Mouse (Mus musculus) ES-E14 (cell line): Measurements from ENCODE around the gene Hist1h2ap. TPM values are rescaled to one million over a fixed set of nuclear protein-coding genes. Genes with fewer than 3 reads are reported as not detected.
"Not testable (repeated sequence)": the region's sequence is repeated elsewhere in the genome, so short reads cannot be mapped to it uniquely, and the experiment has no call there.

Experiments used
- DNase-seq: peaks from one replicate; pipeline ENCODE4 v3.0.0-alpha.2; 2013; ENCODE audit warnings: low read depth, low spot score
- H3K27ac ChIP-seq: 2 replicates; pipeline ENCODE4 v1.5.1; 2012; ENCODE audit warnings: low read depth, mild to moderate bottlenecking, low read length, moderate library complexity, mixed read lengths; ENCODE audit not compliant: poor library complexity, insufficient read depth, severe bottlenecking
- H3K36me3 ChIP-seq: 2 replicates; pipeline ENCODE4 v1.6.1; 2012; ENCODE audit warnings: mild to moderate bottlenecking, low read length, moderate library complexity, mixed read lengths; ENCODE audit not compliant: control insufficient read depth, poor library complexity, insufficient read depth, severe bottlenecking
- H3K4me1 ChIP-seq, 2 experiments: fragments of 150-350 bp in 1 of 2; sonication (generic) in 1 of 2; 2 replicates each; pipeline ENCODE4 v1.6.1; 2012; ENCODE audit warnings: low read length in 2 of 2, mild to moderate bottlenecking in 1 of 2, mixed read lengths in 1 of 2; ENCODE audit not compliant: control insufficient read depth in 2 of 2, insufficient read depth in 2 of 2, poor library complexity in 1 of 2
- H3K4me3 ChIP-seq, 2 experiments: fragments of 150-350 bp in 1 of 2; sonication (generic) in 1 of 2; 2 replicates each; pipeline ENCODE4 v1.5.1; 2012; ENCODE audit warnings: low read length in 2 of 2, low read depth in 1 of 2, mild to moderate bottlenecking in 1 of 2, mixed read lengths in 1 of 2; ENCODE audit not compliant: insufficient read depth in 1 of 2, poor library complexity in 1 of 2, severe bottlenecking in 1 of 2
- H3K9ac ChIP-seq: 2 replicates; pipeline ENCODE4 v1.6.1; 2012; ENCODE audit warnings: low read depth, mild to moderate bottlenecking, low read length, mixed read lengths; ENCODE audit not compliant: poor library complexity, insufficient read depth, severe bottlenecking
- H3K9me3 ChIP-seq: fragments of 150-350 bp; sonication (generic); 2 replicates; pipeline ENCODE4 v1.6.1; 2012; ENCODE audit warnings: low read depth, mild to moderate bottlenecking, low read length; ENCODE audit not compliant: control insufficient read depth, insufficient read depth
- CHD2 ChIP-seq: IDR thresholded peaks from 2 replicates; pipeline ENCODE4 v1.6.1; 2014; ENCODE audit warnings: mild to moderate bottlenecking, low read depth, low read length, inconsistent platforms
- HCFC1 ChIP-seq: IDR thresholded peaks from 2 replicates; pipeline ENCODE4 v1.6.1; 2012; ENCODE audit warnings: low read length, inconsistent platforms, borderline replicate concordance; ENCODE audit not compliant: insufficient read depth
- MAFK ChIP-seq: IDR thresholded peaks from 2 replicates; pipeline ENCODE4 v1.6.1; 2014; ENCODE audit warnings: mild to moderate bottlenecking, low read depth, low read length, inconsistent platforms; ENCODE audit not compliant: insufficient read depth
- ZC3H11A ChIP-seq: IDR thresholded peaks from 2 replicates; pipeline ENCODE4 v1.6.1; 2012; ENCODE audit warnings: low read depth, mild to moderate bottlenecking, inconsistent platforms, low read length, borderline replicate concordance
- ZNF384 ChIP-seq: IDR thresholded peaks from 2 replicates; pipeline ENCODE4 v1.6.1; 2012; ENCODE audit warnings: low read depth, low read length, inconsistent platforms
- in situ Hi-C, 2 experiments: fragments of 600-800 bp; cut with MboI; formaldehyde crosslinking; loops; one replicate each; pipeline ENCODE4 v1.15.1; 2025; ENCODE audit warnings: low sequenced_read_pairs in 2 of 2, inconsistent platforms in 1 of 2; ENCODE audit not compliant: unreplicated experiment in 2 of 2
- total RNA-seq: library from RNA; depleted of rRNA; stranded (reverse); fragments of 300-350 nt; gene quantifications from 2 replicates; pipeline ENCODE4 v1.2.3, GENCODE M21; 2012; rRNA removed

Hist1h2ap gene
- total RNA-seq: 3,404 and 3,578 TPM in 2 replicates

DNA sequence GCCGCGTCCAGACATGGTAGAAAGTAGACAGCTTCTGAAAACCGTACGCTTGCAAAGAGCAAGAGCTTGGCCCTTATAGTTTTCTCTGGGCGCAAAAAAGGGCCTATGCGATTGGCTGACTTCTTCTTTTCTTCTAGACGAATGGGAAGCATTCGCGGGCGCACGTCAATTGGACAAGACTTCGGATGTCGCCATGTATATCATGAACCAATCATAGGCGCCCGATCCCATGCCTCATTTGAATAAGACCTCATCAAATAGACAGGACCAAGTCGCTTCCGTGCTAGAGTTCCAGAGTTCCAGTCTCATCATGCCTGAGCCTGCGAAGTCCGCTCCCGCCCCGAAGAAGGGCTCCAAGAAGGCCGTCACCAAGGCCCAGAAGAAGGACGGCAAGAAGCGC lies at the start of gene Hist1h2ap, which contains the start of gene Hist1h2br:
Gene Hist1h2ap, minus strand, starts transcription at position 47 of the 400 bp plus-strand sequence.
Gene Hist1h2br, plus strand, starts transcription at position 283 of the 400 bp plus-strand sequence.
- not testable (repeated sequence) for H3K4me3 ChIP-seq, H3K4me1 ChIP-seq, DNase-seq

DNA sequence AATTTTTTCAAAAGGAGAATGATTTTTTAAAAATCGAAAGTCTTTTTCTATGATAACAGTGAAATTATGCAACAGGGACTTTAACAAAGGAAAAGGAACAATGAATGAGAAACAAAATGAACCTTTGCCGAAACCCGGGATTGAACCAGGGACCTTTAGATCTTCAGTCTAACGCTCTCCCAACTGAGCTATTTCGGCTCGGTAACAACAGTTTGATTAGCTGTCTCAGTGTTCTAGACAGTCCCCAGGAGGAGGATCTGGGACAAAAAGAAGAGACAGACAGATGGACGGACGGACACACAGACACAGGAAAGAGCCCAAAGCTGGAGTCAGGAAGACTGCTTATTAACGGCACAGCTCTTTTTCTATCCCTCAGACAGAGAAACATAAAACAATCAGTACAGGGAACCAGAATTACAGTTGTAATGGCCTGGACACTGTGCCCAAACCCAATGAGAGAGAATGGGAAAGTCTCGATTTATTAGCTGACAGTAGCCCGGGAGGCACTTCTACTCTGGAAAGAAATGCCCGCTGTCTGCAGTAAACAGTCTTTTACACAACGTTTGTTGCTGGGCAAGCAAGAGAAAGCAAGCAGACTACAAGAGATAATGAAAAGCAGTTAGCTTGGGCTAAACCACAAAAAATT lies 49.6 kb upstream of the Hist1h2ap start:
- no peak overlapping the region for H3K27ac ChIP-seq
- TF ChIP-seq MAFK (peak; percentile 93), ZC3H11A (no peak), HCFC1 (no peak), CHD2 (no peak), ZNF384 (no peak)
- no peaks in the 10 kb centered on the region for H3K9me3 ChIP-seq
- H3K4me3 ChIP-seq: peak overlapping the region; percentile 78 to 88
- H3K4me1 ChIP-seq: peaks cover 0 to 3% of the 10 kb centered on the region in 2 experiments; a peak in 1 of 4 replicates
- peak; percentile 84 for DNase-seq
- in situ Hi-C loops: no loop called here
- H3K36me3 ChIP-seq: no peaks in the 10 kb centered on the region
- peak overlapping the region; percentile 35; the same call in 1 of the 2 replicates for H3K9ac ChIP-seq

More for the DNA sequence above, at the start of gene Hist1h2ap, which contains the start of gene Hist1h2br:
- H3K9ac ChIP-seq, H3K27ac ChIP-seq, in situ Hi-C loops, H3K36me3 ChIP-seq, H3K9me3 ChIP-seq: not testable (repeated sequence)

- Histone ChIP-seq H3K27ac (no peak overlapping the region), H3K36me3 (no peaks in the 10 kb centered on the region), H3K4me3 (peak overlapping the region; percentile 78 to 88), H3K9me3 (no peaks in the 10 kb centered on the region), H3K9ac (peak overlapping the region; percentile 53; the same call in 1 of the 2 replicates), H3K4me1 (peaks cover 0 to 3% of the 10 kb centered on the region in 2 experiments; a peak in 1 of 4 replicates)
- peak; percentile 69 for DNase-seq
- in situ Hi-C loops: no loop called here
- TF ChIP-seq MAFK (peak; percentile 91), ZC3H11A (no peak)
Observed at GRCm38 (mm10) chr13:21881878-21882669, 48.8 kb upstream of the Hist1h2ap start.

DNA sequence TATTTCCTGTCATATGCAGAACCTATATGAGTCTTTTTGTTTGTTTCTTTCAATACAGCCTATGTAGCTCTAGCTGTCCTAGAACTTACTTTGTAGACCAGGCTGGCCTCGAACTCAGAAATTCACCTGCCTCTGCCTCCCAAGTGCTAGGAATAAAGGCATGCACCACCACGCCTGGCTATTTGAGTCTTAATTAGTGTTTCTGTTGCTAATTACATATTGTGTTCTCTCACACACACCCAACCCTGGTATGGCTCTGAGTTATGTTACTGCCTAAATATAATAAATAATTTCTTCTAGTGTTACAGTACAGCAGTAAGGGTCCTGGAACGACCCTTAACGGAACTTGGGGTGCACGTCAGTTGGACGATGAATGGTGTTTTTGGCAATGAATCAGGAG lies 47.4 kb upstream of the Hist1h2ap start:
- DNase-seq: no peak
- no peak overlapping the region for H3K9ac ChIP-seq
- TF ChIP-seq HCFC1 (no peak), ZC3H11A (no peak), CHD2 (no peak), MAFK (no peak), ZNF384 (no peak)
- H3K27ac ChIP-seq: no peak overlapping the region
- H3K36me3 ChIP-seq: no peaks in the 10 kb centered on the region
- in situ Hi-C loops: no loop called here
- H3K4me1 ChIP-seq: peaks cover 0 to 3% of the 10 kb centered on the region in 2 experiments; a peak in 1 of 4 replicates
- no peaks in the 10 kb centered on the region for H3K9me3 ChIP-seq
- H3K4me3 ChIP-seq: no peak overlapping the region

- in situ Hi-C loops: loop anchor here in 1 of 2 experiments (25.0 kb wide), 1 partner anchor 1547 kb away; the partner anchor contains the start of gene Abt1
- H3K9ac ChIP-seq: peak overlapping the region; percentile 47; the same call in 1 of the 2 replicates
Observed at GRCm38 (mm10) chr13:21865503-21865902, 32.2 kb upstream of the Hist1h2ap start.

More at GRCm38 (mm10) chr13:21865503-21865902, 32.2 kb upstream of the Hist1h2ap start:
- Histone ChIP-seq H3K4me1 (peaks cover 10 to 14% of the 10 kb centered on the region in 2 experiments), H3K4me3 (peak overlapping the region in 1 of 2 experiments; percentile 30; a peak in 1 of 4 replicates), H3K27ac (peak overlapping the region; percentile 99)
- H3K36me3 ChIP-seq, H3K9me3 ChIP-seq, DNase-seq: not testable (repeated sequence)
